Mouse (Mus musculus): ENCODE measurements at regions not wholly inside any gene's neighbourhood (a gene's known extent, or its start where the extent isn't known, plus 50 kb on each side); places are given as distances from the start of the nearest gene placed in this dataset.

- Histone ChIP-seq H3K36me3 (ENCODE audit: control insufficient read depth, insufficient read depth, low read length) (no peaks in the 10 kb centered on the region), H3K27me3 (ENCODE audit: control insufficient read depth, insufficient read depth, low read length) (no peaks in the 10 kb centered on the region; the same call in 1 of the 2 replicates), H3K4me1 (ENCODE audit: control insufficient read depth, insufficient read depth, low read length) (peaks cover 8% of the 10 kb centered on the region), H3K4me3 (ENCODE audit: control insufficient read depth, low read depth, low read length) (no peak overlapping the region), H3K27ac (ENCODE audit: control insufficient read depth, insufficient read depth, low read depth, low read length) (no peak overlapping the region)
- TF ChIP-seq POLR2A (IDR thresholded peaks at IDR 0.05; ENCODE audit: control insufficient read depth, low read depth, low read length) (no peak), CTCF (IDR thresholded peaks at IDR 0.05; ENCODE audit: control insufficient read depth, insufficient read depth, insufficient replicate concordance, low read depth, low read length) (no peak)
Measured at GRCm38 (mm10) chr12:106308956-106309610, 299.1 kb downstream of the Vrk1 start.

- no peaks in the 10 kb centered on the region for H3K36me3 ChIP-seq (ENCODE audit: control insufficient read depth, insufficient read depth, low read length)
- H3K27me3 ChIP-seq (ENCODE audit: control insufficient read depth, insufficient read depth, low read length), result no peaks in the 10 kb centered on the region; the same call in 1 of the 2 replicates
- H3K27ac ChIP-seq (ENCODE audit: control insufficient read depth, insufficient read depth, low read depth, low read length), result no peak overlapping the region
- no peak for TF ChIP-seq CTCF (IDR thresholded peaks at IDR 0.05; ENCODE audit: control insufficient read depth, insufficient read depth, insufficient replicate concordance, low read depth, low read length)
- peaks cover 8% of the 10 kb centered on the region for H3K4me1 ChIP-seq (ENCODE audit: control insufficient read depth, insufficient read depth, low read length)
- H3K4me3 ChIP-seq (ENCODE audit: control insufficient read depth, low read depth, low read length), result no peak overlapping the region
Measured at GRCm38 (mm10) chr12:106310171-106310570, 300.1 kb downstream of the Vrk1 start.

DNA sequence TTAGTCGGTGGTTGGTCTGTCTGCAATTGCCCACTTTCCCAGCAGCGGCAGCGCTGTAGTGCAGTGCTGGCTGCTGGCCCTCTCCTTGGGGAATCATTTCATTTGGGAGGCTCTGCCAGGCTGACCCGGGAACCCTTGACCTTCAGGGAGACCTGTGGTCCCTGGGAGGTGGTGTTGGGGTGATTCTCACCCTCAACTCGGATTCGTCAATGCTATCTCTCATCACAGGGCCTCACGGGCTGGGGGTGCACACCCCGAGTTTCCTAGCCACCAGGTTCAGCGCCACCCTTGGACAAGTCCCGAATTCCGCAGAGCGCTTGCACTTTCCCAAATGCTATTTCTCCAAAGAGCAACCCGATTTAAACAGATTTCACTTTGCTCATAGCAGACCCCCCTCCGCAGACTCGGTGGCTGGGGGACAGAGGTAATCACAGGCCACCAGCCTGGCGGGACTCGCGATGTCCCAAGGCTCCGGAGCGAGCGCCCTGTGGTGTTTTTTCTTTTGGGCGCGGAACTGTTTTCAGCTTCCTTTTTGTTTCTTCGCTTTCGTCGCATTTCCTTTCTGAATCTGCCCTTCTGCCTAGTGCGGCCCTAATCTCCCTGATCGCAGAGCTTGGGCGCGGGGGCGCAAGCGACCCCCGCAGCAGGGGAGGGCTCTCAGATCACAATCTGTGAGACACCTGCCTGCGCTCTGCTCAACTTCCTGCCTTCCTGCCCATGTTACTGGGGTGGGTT, 300.7 kb downstream of the Vrk1 start:
- Histone ChIP-seq H3K4me3 (ENCODE audit: control insufficient read depth, low read depth, low read length) (peak overlapping the region; percentile 45), H3K36me3 (ENCODE audit: control insufficient read depth, insufficient read depth, low read length) (no peaks in the 10 kb centered on the region), H3K4me1 (ENCODE audit: control insufficient read depth, insufficient read depth, low read length) (peaks cover 8% of the 10 kb centered on the region), H3K27me3 (ENCODE audit: control insufficient read depth, insufficient read depth, low read length) (no peaks in the 10 kb centered on the region; the same call in 1 of the 2 replicates), H3K27ac (ENCODE audit: control insufficient read depth, insufficient read depth, low read depth, low read length) (no peak overlapping the region)
- TF ChIP-seq POLR2A (IDR thresholded peaks at IDR 0.05; ENCODE audit: control insufficient read depth, low read depth, low read length) (no peak), CTCF (IDR thresholded peaks at IDR 0.05; ENCODE audit: control insufficient read depth, insufficient read depth, insufficient replicate concordance, low read depth, low read length) (no peak)

GRCm38 (mm10) chr12:106311320-106311825, 301.3 kb downstream of the Vrk1 start:
- Histone ChIP-seq H3K36me3 (ENCODE audit: control insufficient read depth, insufficient read depth, low read length) (no peaks in the 10 kb centered on the region), H3K4me1 (ENCODE audit: control insufficient read depth, insufficient read depth, low read length) (peaks cover 8% of the 10 kb centered on the region), H3K4me3 (ENCODE audit: control insufficient read depth, low read depth, low read length) (no peak overlapping the region), H3K27ac (ENCODE audit: control insufficient read depth, insufficient read depth, low read depth, low read length) (no peak overlapping the region), H3K27me3 (ENCODE audit: control insufficient read depth, insufficient read depth, low read length) (no peaks in the 10 kb centered on the region; the same call in 1 of the 2 replicates)
- TF ChIP-seq CTCF (IDR thresholded peaks at IDR 0.05; ENCODE audit: control insufficient read depth, insufficient read depth, insufficient replicate concordance, low read depth, low read length) (no peak), POLR2A (IDR thresholded peaks at IDR 0.05; ENCODE audit: control insufficient read depth, low read depth, low read length) (no peak)

DNA sequence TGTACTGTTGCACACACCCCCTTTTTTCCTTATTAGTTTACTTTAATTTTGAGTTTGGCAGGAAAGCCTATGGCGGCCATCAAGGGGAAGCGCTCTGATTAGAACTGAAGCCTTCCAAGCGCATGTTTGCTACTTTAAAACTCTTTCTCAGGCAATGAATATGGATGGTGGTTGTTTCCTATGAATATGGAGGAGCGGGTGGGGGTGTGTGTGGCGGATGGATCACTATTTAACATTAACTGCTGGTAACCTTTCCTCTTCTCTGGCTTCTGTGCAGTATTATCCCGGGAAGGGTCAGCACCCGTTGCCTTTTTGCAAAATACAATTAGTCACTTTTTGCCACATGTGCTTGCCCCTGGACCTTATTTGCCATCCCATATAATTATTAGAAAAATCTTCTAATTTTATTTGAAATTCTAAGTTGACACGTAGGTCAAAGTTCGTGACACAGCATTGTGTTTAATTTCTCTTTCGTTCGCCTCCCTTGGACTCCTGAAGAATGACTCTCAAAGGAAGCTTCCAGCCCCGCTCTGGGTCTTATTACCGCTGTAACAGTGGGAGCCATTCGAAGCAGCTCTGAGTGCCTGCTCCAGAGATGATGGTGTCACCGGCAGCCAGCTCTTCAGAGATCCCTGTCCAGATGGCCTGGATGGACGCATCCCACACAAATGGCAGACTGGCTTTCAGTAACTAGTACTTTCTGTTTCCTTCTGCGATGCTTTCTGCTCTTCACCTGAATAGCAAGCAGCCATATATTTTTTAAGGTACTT, 302.0 kb downstream of the Vrk1 start:
- H3K27ac ChIP-seq (ENCODE audit: control insufficient read depth, insufficient read depth, low read depth, low read length), result no peak overlapping the region
- H3K4me1 ChIP-seq (ENCODE audit: control insufficient read depth, insufficient read depth, low read length), result peaks cover 8% of the 10 kb centered on the region
- no peaks in the 10 kb centered on the region for H3K36me3 ChIP-seq (ENCODE audit: control insufficient read depth, insufficient read depth, low read length)
- no peak overlapping the region for H3K4me3 ChIP-seq (ENCODE audit: control insufficient read depth, low read depth, low read length)
- H3K27me3 ChIP-seq (ENCODE audit: control insufficient read depth, insufficient read depth, low read length), result no peaks in the 10 kb centered on the region; the same call in 1 of the 2 replicates
- no peak for TF ChIP-seq POLR2A (IDR thresholded peaks at IDR 0.05; ENCODE audit: control insufficient read depth, low read depth, low read length)
- TF ChIP-seq CTCF (IDR thresholded peaks at IDR 0.05; ENCODE audit: control insufficient read depth, insufficient read depth, insufficient replicate concordance, low read depth, low read length), result no peak

DNA sequence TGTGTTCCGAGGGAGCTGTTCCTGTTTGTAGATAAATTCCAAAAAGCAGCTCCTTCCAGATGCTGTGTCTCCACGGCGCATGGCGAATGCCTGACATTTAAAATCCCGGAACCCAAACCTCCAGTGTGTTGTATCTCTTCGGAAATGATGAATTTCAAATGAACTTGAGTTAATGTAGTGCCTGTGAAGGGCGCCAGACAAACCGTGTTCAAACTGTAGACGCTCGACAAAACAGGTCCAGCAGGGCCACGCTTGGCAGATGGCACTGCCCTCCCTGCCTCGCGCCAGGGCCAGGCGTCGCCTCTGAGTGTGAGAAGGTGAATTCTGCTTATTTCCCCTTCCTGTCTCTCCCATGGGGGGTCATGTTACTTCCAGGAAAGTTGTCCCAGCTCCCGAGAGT, 307.7 kb downstream of the Vrk1 start:
- Histone ChIP-seq H3K4me1 (ENCODE audit: control insufficient read depth, insufficient read depth, low read length) (no peaks in the 10 kb centered on the region), H3K27ac (ENCODE audit: control insufficient read depth, insufficient read depth, low read depth, low read length) (no peak overlapping the region), H3K36me3 (ENCODE audit: control insufficient read depth, insufficient read depth, low read length) (no peaks in the 10 kb centered on the region), H3K4me3 (ENCODE audit: control insufficient read depth, low read depth, low read length) (no peak overlapping the region), H3K27me3 (ENCODE audit: control insufficient read depth, insufficient read depth, low read length) (no peaks in the 10 kb centered on the region)
- TF ChIP-seq POLR2A (IDR thresholded peaks at IDR 0.05; ENCODE audit: control insufficient read depth, low read depth, low read length) (no peak), CTCF (IDR thresholded peaks at IDR 0.05; ENCODE audit: control insufficient read depth, insufficient read depth, insufficient replicate concordance, low read depth, low read length) (no peak)

GRCm38 (mm10) chr12:106321511-106321910, 311.5 kb downstream of the Vrk1 start:
- Histone ChIP-seq H3K4me3 (ENCODE audit: control insufficient read depth, low read depth, low read length) (no peak overlapping the region), H3K27me3 (ENCODE audit: control insufficient read depth, insufficient read depth, low read length) (no peaks in the 10 kb centered on the region), H3K36me3 (ENCODE audit: control insufficient read depth, insufficient read depth, low read length) (no peaks in the 10 kb centered on the region), H3K27ac (ENCODE audit: control insufficient read depth, insufficient read depth, low read depth, low read length) (no peak overlapping the region), H3K4me1 (ENCODE audit: control insufficient read depth, insufficient read depth, low read length) (no peaks in the 10 kb centered on the region)
- no peak for TF ChIP-seq POLR2A (IDR thresholded peaks at IDR 0.05; ENCODE audit: control insufficient read depth, low read depth, low read length)
- no peak for TF ChIP-seq CTCF (IDR thresholded peaks at IDR 0.05; ENCODE audit: control insufficient read depth, insufficient read depth, insufficient replicate concordance, low read depth, low read length)

All from testis, adult 2 months (tissue).